Comparison of ENCODE assay signal across 8 mouse cellular contexts in genomic region chr2:33468466-33469097, GRCm38 (mm10). TPM values are rescaled to one million over a fixed set of nuclear protein-coding genes. Genes with fewer than 3 reads are reported as not detected.
DNase-seq lines count a peak whose midpoint lies in the region; ATAC-seq and TF ChIP-seq lines count a peak whose summit lies in the region.

Zbtb43 (minus strand) TSS chr2:33468559.

- peak within 1 kb of the TSS; percentile 39; the same call in 1 of the 2 replicates for H3K27ac ChIP-seq in embryonic facial prominence, embryonic 13.5 days
- peak within 1 kb of the TSS; percentile 90 for H3K27ac ChIP-seq in heart, adult 2 months
- H3K27ac ChIP-seq in limb, embryonic 13.5 days, result no peak within 1 kb of the TSS
- peak within 1 kb of the TSS; percentile 58 for H3K27ac ChIP-seq in midbrain, embryonic 16.5 days (ENCODE audit: low read length)

- peak; percentile 93 for DNase-seq in 3134 (ENCODE audit: extremely low read depth, insufficient read length, low spot score)
- DNase-seq in adrenal gland, postnatal 36 days, result peak; percentile 96 to 97
- DNase-seq in heart, adult 2 months, result peak; percentile 96
- DNase-seq in kidney, adult 8-10 months, result peak; percentile 96
- peak; percentile 88 to 95 for DNase-seq in spleen, postnatal 10 days (ENCODE audit: low spot score in 2 of 2)

- peaks cover 28% of the 10 kb centered on the region for H3K4me1 ChIP-seq in embryonic facial prominence, embryonic 13.5 days
- peaks cover 10% of the 10 kb centered on the region for H3K4me1 ChIP-seq in heart, adult 2 months (ENCODE audit: control insufficient read depth, insufficient read depth, low read length)
- H3K4me1 ChIP-seq in limb, embryonic 13.5 days, result peaks cover 24% of the 10 kb centered on the region
- peaks cover 26% of the 10 kb centered on the region for H3K4me1 ChIP-seq in midbrain, embryonic 16.5 days (ENCODE audit: control insufficient read depth, insufficient read depth, low read length)

- TF ChIP-seq EP300 in heart, adult 2 months (IDR thresholded peaks at IDR 0.05; ENCODE audit: insufficient read depth, low read depth, low read length), result 0 out of 2 replicates have a peak, but pooled peaks have one; percentile 13

- WGBS in embryonic facial prominence, embryonic 13.5 days, result 7% methylated on average over 36 of the region's 36 CpGs
- WGBS in heart, adult 2 months, result 2% methylated on average over 35 of the region's 36 CpGs
- 5% methylated on average over 36 of the region's 36 CpGs for WGBS in limb, embryonic 13.5 days
- 3% methylated on average over 35 of the region's 36 CpGs for WGBS in midbrain, embryonic 16.5 days

- H3K4me2 ChIP-seq in embryonic facial prominence, embryonic 13.5 days, result peak within 1 kb of the TSS; percentile 87
- H3K4me2 ChIP-seq in limb, embryonic 13.5 days (replicated peaks), result peak within 1 kb of the TSS; percentile 93
- H3K4me2 ChIP-seq in midbrain, embryonic 16.5 days (ENCODE audit: low read length), result peak within 1 kb of the TSS; percentile 72

- TF ChIP-seq CTCF in heart, adult 2 months (IDR thresholded peaks at IDR 0.05), result no peak

- peak; percentile 88 for TF ChIP-seq POLR2A in heart, adult 2 months (IDR thresholded peaks at IDR 0.05; ENCODE audit: insufficient read depth, low read depth, low read length)

- H3K9me3 ChIP-seq in embryonic facial prominence, embryonic 13.5 days, result no peaks in the 10 kb centered on the region
- H3K9me3 ChIP-seq in limb, embryonic 13.5 days, result 0 out of 2 replicates have a peak, but pooled peaks cover 4% of the 10 kb centered on the region
- H3K9me3 ChIP-seq in midbrain, embryonic 16.5 days (replicated peaks; ENCODE audit: control insufficient read depth, low read length, poor library complexity, severe bottlenecking), result no peaks in the 10 kb centered on the region

- H3K79me2 ChIP-seq in heart, adult 2 months (replicated peaks; ENCODE audit: control insufficient read depth, insufficient read depth, low read length), result peaks cover 3% of the 10 kb centered on the region; the same call in 1 of the 2 replicates

- peaks cover 9% of the 10 kb centered on the region for H3K36me3 ChIP-seq in embryonic facial prominence, embryonic 13.5 days
- peaks cover 14% of the 10 kb centered on the region for H3K36me3 ChIP-seq in heart, adult 2 months (ENCODE audit: control insufficient read depth, insufficient read depth, low read length)
- peaks cover 7% of the 10 kb centered on the region for H3K36me3 ChIP-seq in limb, embryonic 13.5 days
- no peaks in the 10 kb centered on the region for H3K36me3 ChIP-seq in midbrain, embryonic 16.5 days (ENCODE audit: control insufficient read depth, insufficient read depth, low read length)

- H3K4me3 ChIP-seq in embryonic facial prominence, embryonic 13.5 days, result peak within 1 kb of the TSS; percentile 97
- peak within 1 kb of the TSS; percentile 87 for H3K4me3 ChIP-seq in heart, adult 2 months
- H3K4me3 ChIP-seq in limb, embryonic 13.5 days, result peak within 1 kb of the TSS; percentile 96
- H3K4me3 ChIP-seq in midbrain, embryonic 16.5 days (ENCODE audit: low read depth, low read length), result peak within 1 kb of the TSS; percentile 89

- intact Hi-C loops in heart, adult 2 months (cut with DNase I), result loop anchor here (5.0 kb wide), 1 partner anchor 36 kb away; the partner anchor contains the start of gene Zbtb34

- peak within 1 kb of the TSS; percentile 94 for H3K9ac ChIP-seq in embryonic facial prominence, embryonic 13.5 days
- H3K9ac ChIP-seq in heart, adult 2 months (ENCODE audit: low read depth, low read length), result peak within 1 kb of the TSS; percentile 95
- H3K9ac ChIP-seq in limb, embryonic 13.5 days, result peak within 1 kb of the TSS; percentile 96
- peak within 1 kb of the TSS; percentile 89 for H3K9ac ChIP-seq in midbrain, embryonic 16.5 days (ENCODE audit: low read depth, low read length)

- peaks cover 8% of the 10 kb centered on the region; the same call in 1 of the 2 replicates for H3K27me3 ChIP-seq in embryonic facial prominence, embryonic 13.5 days
- no peaks in the 10 kb centered on the region for H3K27me3 ChIP-seq in heart, adult 2 months (ENCODE audit: control insufficient read depth, insufficient read depth, low read length)
- no peaks in the 10 kb centered on the region for H3K27me3 ChIP-seq in limb, embryonic 13.5 days
- H3K27me3 ChIP-seq in midbrain, embryonic 16.5 days (ENCODE audit: control insufficient read depth, insufficient read depth, low read depth, low read length), result no peaks in the 10 kb centered on the region

- ATAC-seq in embryonic facial prominence, embryonic 13.5 days (ENCODE audit: insufficient number of reproducible peaks, insufficient read depth, low FRiP score, low TSS enrichment, low read depth), result peak; percentile 86
- peak; percentile 95 for ATAC-seq in limb, embryonic 13.5 days (ENCODE audit: low FRiP score, low read depth)
- ATAC-seq in midbrain, embryonic 16.5 days, result peak; percentile 95

RNA-seq across cellular contexts. Expression of gene Zbtb43, which starts in this region (rescaled TPM):
- total RNA-seq in adrenal gland, postnatal 36 days (2021), result 10 to 100 TPM; 20.9 to 24.6 TPM
- polyA plus RNA-seq in embryonic facial prominence, embryonic 13.5 days (2015; fragmentation: Nextera tagmentation; extraction: Ambion mirVana), result 20.0 and 23.3 TPM in 2 replicates
- total RNA-seq in heart, adult 2 months (2021), result 10 to 100 TPM; 20.0 to 20.3 TPM
- 9.2 and 17.0 TPM in 2 replicates for polyA plus RNA-seq in heart, adult 2 months (2012; rRNA removed)
- polyA plus RNA-seq in limb, embryonic 13.5 days (2015; fragmentation: Nextera tagmentation; extraction: Ambion mirVana), result 17.7 and 18.2 TPM in 2 replicates
- polyA plus RNA-seq in midbrain, embryonic 16.5 days (2015; fragmentation: Nextera tagmentation; extraction: Ambion mirVana), result 26.0 and 27.7 TPM in 2 replicates
